Comparison of ENCODE assay signal across 19 mouse cellular contexts in the genomic region with DNA sequence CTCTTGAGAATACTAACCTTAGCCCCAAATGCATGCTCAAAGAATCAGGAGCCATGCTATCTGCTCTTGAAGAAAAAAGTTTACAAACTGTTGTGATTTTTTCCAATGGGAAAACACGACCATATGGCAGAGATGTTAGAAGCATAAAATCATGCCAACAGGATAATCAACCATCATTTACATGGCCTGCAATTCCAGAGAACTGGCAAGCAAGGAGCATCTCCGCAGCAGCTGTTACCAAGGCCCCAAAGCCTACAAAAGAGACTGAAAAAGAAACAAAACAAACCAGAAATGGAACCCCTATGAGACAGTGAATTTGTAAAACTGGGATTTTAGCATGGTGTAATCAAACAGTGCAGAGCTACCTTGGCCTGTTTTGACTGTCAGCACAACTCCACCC.
DNase-seq lines count a peak whose midpoint lies in the region; ATAC-seq and TF ChIP-seq lines count a peak whose summit lies in the region.
"Had no signal": no experiment of that assay in that cellular context is flagged by ENCODE, and none has a peak within 500 bp of the region (broad histone marks: within the 10 kb centered on the region; RNA-seq: fewer than 3 reads in every experiment).

No protein-coding gene starts in this region.

- no peak overlapping the region for H3K4me3 ChIP-seq in forebrain, postnatal 0 days (ENCODE audit: low read depth, low read length)
- no peak overlapping the region for H3K4me3 ChIP-seq in forebrain, embryonic 16.5 days (replicated peaks; ENCODE audit: low read length)
- no peak overlapping the region for H3K4me3 ChIP-seq in heart, embryonic 10.5 days
- H3K4me3 ChIP-seq: forebrain, embryonic 15.5 days; limb, embryonic 13.5 days; midbrain, embryonic 15.5 days had no signal

- H3K36me3 ChIP-seq in forebrain, postnatal 0 days (ENCODE audit: insufficient read depth): no peaks in the 10 kb centered on the region
- H3K36me3 ChIP-seq in forebrain, embryonic 16.5 days (ENCODE audit: control insufficient read depth, insufficient read depth): no peaks in the 10 kb centered on the region
- H3K36me3 ChIP-seq in heart, embryonic 10.5 days: no peaks in the 10 kb centered on the region
- H3K36me3 ChIP-seq: forebrain, embryonic 15.5 days; limb, embryonic 13.5 days; midbrain, embryonic 15.5 days had no signal

- ATAC-seq in forebrain, postnatal 0 days: peak; percentile 48; the same call in 1 of the 2 replicates
- no peak for ATAC-seq in forebrain, embryonic 16.5 days
- ATAC-seq: forebrain, embryonic 15.5 days; lung, postnatal 0 days; midbrain, embryonic 15.5 days had no signal

- no peak overlapping the region for H3K27ac ChIP-seq in forebrain, postnatal 0 days (ENCODE audit: low read depth, low read length)
- no peak overlapping the region for H3K27ac ChIP-seq in forebrain, embryonic 16.5 days (ENCODE audit: low read length)
- no peak overlapping the region for H3K27ac ChIP-seq in heart, embryonic 10.5 days
- H3K27ac ChIP-seq: forebrain, embryonic 15.5 days; limb, embryonic 13.5 days; liver, embryonic 14.5 days; midbrain, embryonic 15.5 days had no signal

- peak; percentile 22 for DNase-seq in forebrain, postnatal 0 days
- DNase-seq in right cerebral cortex, adult 2 months (ENCODE audit: low spot score in 2 of 2): peak; percentile 2 to 8
- no peak for DNase-seq in right cerebral cortex, postnatal 4 days
- DNase-seq in left cerebral cortex, adult 9 months (ENCODE audit: low spot score in 2 of 2): peak; percentile 9 to 24
- no peak for DNase-seq in heart, embryonic 10.5 days (ENCODE audit: low spot score)
- DNase-seq in urinary bladder, postnatal 4 days (ENCODE audit: low spot score in 2 of 2): no peak
- no peak for DNase-seq in thymus, postnatal 36 days
- DNase-seq: adrenal gland, postnatal 10 days; B cell, adult 2 months; cerebellum, adult 9-11 months; embryo, embryonic 11 days; gastrocnemius, postnatal 25 days; thymus, adult 18-20 months had no signal

- TF ChIP-seq CTCF in forebrain, postnatal 0 days (IDR thresholded peaks at IDR 0.05; ENCODE audit: low read depth): no peak

- no peaks in the 10 kb centered on the region for H3K4me1 ChIP-seq in forebrain, postnatal 0 days (ENCODE audit: insufficient read depth)
- H3K4me1 ChIP-seq in forebrain, embryonic 16.5 days (replicated peaks; ENCODE audit: control insufficient read depth, insufficient read depth, low read length): no peaks in the 10 kb centered on the region
- no peaks in the 10 kb centered on the region for H3K4me1 ChIP-seq in heart, embryonic 10.5 days
- H3K4me1 ChIP-seq: forebrain, embryonic 15.5 days; limb, embryonic 13.5 days; midbrain, embryonic 15.5 days had no signal

- H3K4me2 ChIP-seq in forebrain, postnatal 0 days (ENCODE audit: low read depth): no peak overlapping the region
- no peak overlapping the region for H3K4me2 ChIP-seq in forebrain, embryonic 16.5 days (ENCODE audit: low read length)
- H3K4me2 ChIP-seq: forebrain, embryonic 15.5 days; limb, embryonic 13.5 days; midbrain, embryonic 15.5 days had no signal

- H3K27me3 ChIP-seq in forebrain, postnatal 0 days (ENCODE audit: insufficient read depth, low read length): no peaks in the 10 kb centered on the region
- H3K27me3 ChIP-seq in forebrain, embryonic 16.5 days (replicated peaks; ENCODE audit: control insufficient read depth, insufficient read depth, low read length): no peaks in the 10 kb centered on the region
- H3K27me3 ChIP-seq in heart, embryonic 10.5 days (ENCODE audit: insufficient read depth, poor library complexity, severe bottlenecking): no peaks in the 10 kb centered on the region
- H3K27me3 ChIP-seq: forebrain, embryonic 15.5 days; limb, embryonic 13.5 days; midbrain, embryonic 15.5 days had no signal

- no peak overlapping the region for H3K9ac ChIP-seq in forebrain, postnatal 0 days
- H3K9ac ChIP-seq in forebrain, embryonic 16.5 days (replicated peaks; ENCODE audit: low read depth, low read length): no peak overlapping the region
- H3K9ac ChIP-seq: forebrain, embryonic 15.5 days; limb, embryonic 13.5 days; liver, embryonic 14.5 days; midbrain, embryonic 15.5 days had no signal

- 47% methylated on average over 2 of the region's 2 CpGs for WGBS in forebrain, postnatal 0 days
- 57% methylated on average over 2 of the region's 2 CpGs for WGBS in forebrain, embryonic 16.5 days
- 77% methylated on average over 2 of the region's 2 CpGs for WGBS in heart, embryonic 10.5 days

- H3K9me3 ChIP-seq in forebrain, postnatal 0 days (ENCODE audit: low read length): no peaks in the 10 kb centered on the region
- H3K9me3 ChIP-seq in forebrain, embryonic 16.5 days (ENCODE audit: control insufficient read depth, low read length): peaks cover 4% of the 10 kb centered on the region
- H3K9me3 ChIP-seq in heart, embryonic 10.5 days: no peaks in the 10 kb centered on the region
- H3K9me3 ChIP-seq: forebrain, embryonic 15.5 days; limb, embryonic 13.5 days; midbrain, embryonic 15.5 days had no signal

Comparison
In these comparisons a context has a peak if more than half of its experiments do, and no peak if none do; other contexts are left out.
1. DNase-seq: peak in forebrain, postnatal 0 days (single experiment), right cerebral cortex, adult 2 months (2 of 2) and left cerebral cortex, adult 9 months (2 of 2); none in right cerebral cortex, postnatal 4 days (single experiment), heart, embryonic 10.5 days (single experiment), urinary bladder, postnatal 4 days (0 of 2) and thymus, postnatal 36 days (0 of 2).